28 mouse cellular contexts compared by ENCODE assay signal in genomic region chr9:112247183-112247582, GRCm38 (mm10). TPM values are rescaled to one million over a fixed set of nuclear protein-coding genes. Genes with fewer than 3 reads are reported as not detected.
"Had no signal": no experiment of that assay in that cellular context is flagged by ENCODE, and none has a peak within 500 bp of the region (broad histone marks: within the 10 kb centered on the region; RNA-seq: fewer than 3 reads in every experiment).

No protein-coding gene starts in this region.

- H3K36me3 ChIP-seq: embryonic facial prominence, embryonic 10.5 days; embryonic facial prominence, embryonic 12.5 days; embryonic facial prominence, embryonic 13.5 days; embryonic facial prominence, embryonic 15.5 days; forebrain, embryonic 10.5 days; forebrain, embryonic 12.5 days; forebrain, embryonic 15.5 days; heart, embryonic 10.5 days had no signal

- H3K9me3 ChIP-seq: embryonic facial prominence, embryonic 10.5 days; embryonic facial prominence, embryonic 12.5 days; embryonic facial prominence, embryonic 13.5 days; embryonic facial prominence, embryonic 15.5 days; forebrain, embryonic 10.5 days; forebrain, embryonic 12.5 days; forebrain, embryonic 13.5 days; forebrain, embryonic 15.5 days; heart, embryonic 10.5 days had no signal

- H3K4me3 ChIP-seq: embryonic facial prominence, embryonic 10.5 days; embryonic facial prominence, embryonic 12.5 days; embryonic facial prominence, embryonic 13.5 days; embryonic facial prominence, embryonic 15.5 days; erythroblast, embryonic 14.5 days; forebrain, embryonic 10.5 days; forebrain, embryonic 12.5 days; forebrain, embryonic 13.5 days; forebrain, embryonic 15.5 days; gastrocnemius, adult 2 months; heart, adult 2 months; heart, embryonic 10.5 days had no signal

- H3K9ac ChIP-seq: embryonic facial prominence, embryonic 12.5 days; embryonic facial prominence, embryonic 13.5 days; embryonic facial prominence, embryonic 15.5 days; forebrain, embryonic 12.5 days; forebrain, embryonic 13.5 days; forebrain, embryonic 15.5 days; forebrain, postnatal 0 days had no signal

- H3K4me2 ChIP-seq: embryonic facial prominence, embryonic 12.5 days; embryonic facial prominence, embryonic 13.5 days; embryonic facial prominence, embryonic 15.5 days; forebrain, embryonic 12.5 days; forebrain, embryonic 13.5 days; forebrain, embryonic 15.5 days had no signal

- H3K27me3 ChIP-seq: embryonic facial prominence, embryonic 12.5 days; embryonic facial prominence, embryonic 13.5 days; embryonic facial prominence, embryonic 15.5 days; forebrain, embryonic 12.5 days; forebrain, embryonic 13.5 days; forebrain, embryonic 15.5 days had no signal

- DNase-seq: cerebellum, adult 9-11 months; cerebellum, postnatal 10 days; cerebellum, postnatal 14 days; cerebellum, postnatal 25 days; cerebellum, postnatal 36 days; embryo, embryonic 11 days; forebrain, postnatal 0 days; gastrocnemius, adult 2 months; gastrocnemius, postnatal 10 days; gastrocnemius, postnatal 14 days; gastrocnemius, postnatal 25 days; gastrocnemius, postnatal 36 days; heart, adult 11 months; heart, adult 18-20 months; heart, adult 2 months had no signal

- H3K4me1 ChIP-seq: embryonic facial prominence, embryonic 10.5 days; embryonic facial prominence, embryonic 12.5 days; embryonic facial prominence, embryonic 13.5 days; embryonic facial prominence, embryonic 15.5 days; forebrain, embryonic 10.5 days; forebrain, embryonic 12.5 days; forebrain, embryonic 13.5 days; forebrain, embryonic 15.5 days; heart, embryonic 10.5 days had no signal

- ATAC-seq: forebrain, embryonic 13.5 days; forebrain, embryonic 14.5 days; forebrain, embryonic 15.5 days; forebrain, embryonic 16.5 days; forebrain, postnatal 0 days had no signal

- H3K27ac ChIP-seq: embryonic facial prominence, embryonic 10.5 days; embryonic facial prominence, embryonic 12.5 days; embryonic facial prominence, embryonic 13.5 days; embryonic facial prominence, embryonic 15.5 days; forebrain, embryonic 10.5 days; forebrain, embryonic 12.5 days; forebrain, embryonic 13.5 days; forebrain, embryonic 15.5 days; gastrocnemius, adult 2 months; heart, adult 2 months; heart, embryonic 10.5 days had no signal

RNA-seq across cellular contexts. Expression of gene Arpp21, which starts 11.4 kb away (rescaled TPM):
- polyA plus RNA-seq: gonadal fat pad, adult 2 months had no signal
